Mouse (Mus musculus) myocyte (in vitro differentiated cells): ENCODE data around the gene Ssbp3.

ENCODE experiments used
- POLR2A ChIP-seq: IDR thresholded peaks from one replicate; pipeline ENCODE4 v1.6.1; 2011; ENCODE audit warnings: low read depth, mild to moderate bottlenecking, control low read depth, moderate library complexity; ENCODE audit not compliant: insufficient read length
- POLR2AphosphoS2 ChIP-seq: IDR thresholded peaks from one replicate; pipeline ENCODE4 v1.6.1; 2011; ENCODE audit warnings: low read depth, control low read depth; ENCODE audit not compliant: insufficient read length
- TCF12 ChIP-seq: IDR thresholded peaks from one replicate; pipeline ENCODE4 v1.6.1; 2011; ENCODE audit warnings: mild to moderate bottlenecking, control low read depth; ENCODE audit not compliant: poor library complexity, insufficient read depth, severe bottlenecking

DNA sequence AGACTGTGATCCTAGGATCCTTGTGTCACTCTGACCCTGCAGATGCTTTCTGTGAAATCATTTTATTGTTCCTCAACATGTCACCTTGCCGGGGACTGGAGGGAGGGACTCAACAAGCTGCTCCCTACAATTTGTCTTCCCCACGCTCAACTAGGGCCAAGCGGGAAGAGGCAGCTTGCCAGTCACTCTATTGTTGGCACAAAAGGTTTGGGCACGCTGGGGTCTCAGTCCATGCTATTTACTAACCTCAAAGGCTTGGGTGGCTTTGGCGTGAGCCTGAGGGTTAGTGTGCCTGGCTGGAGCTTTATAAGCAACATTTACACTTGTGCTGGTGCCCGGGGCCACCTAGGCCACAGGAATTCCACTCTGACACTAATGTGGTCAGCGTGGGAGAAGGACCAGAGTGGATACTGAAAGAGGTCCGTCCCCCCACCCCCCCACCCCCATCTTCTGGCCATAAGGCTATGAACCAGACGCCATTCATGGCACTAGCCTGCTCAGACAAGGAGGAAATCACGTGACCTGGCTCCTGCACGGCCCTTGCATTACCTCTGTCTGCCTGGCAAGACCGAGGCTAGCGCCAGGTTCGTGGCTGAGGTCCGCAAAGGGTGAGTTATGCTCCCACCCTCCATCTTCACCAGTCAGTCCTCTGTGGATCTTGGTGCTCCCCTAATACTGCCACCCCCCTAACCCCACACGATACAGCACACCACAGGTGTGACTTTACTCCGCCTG, 188.5 kb downstream of the Ssbp3 start:
- TF ChIP-seq POLR2A (no peak), TCF12 (no peak), POLR2AphosphoS2 (no peak)
